Mouse (Mus musculus): ENCODE data around the gene Cps1. TPM values are rescaled to one million over a fixed set of nuclear protein-coding genes. Genes with fewer than 3 reads are reported as not detected.

Gene Cps1
- 0.04 and 0.82 TPM in 2 replicates for polyA plus RNA-seq (2012; rRNA removed)

GRCm38 (mm10) chr1:67122797-67123196, at the start of gene Cps1:
Gene Cps1, plus strand, starts transcription at chr1:67123026.
- no peak for DNase-seq (ENCODE audit: low read depth)

DNA sequence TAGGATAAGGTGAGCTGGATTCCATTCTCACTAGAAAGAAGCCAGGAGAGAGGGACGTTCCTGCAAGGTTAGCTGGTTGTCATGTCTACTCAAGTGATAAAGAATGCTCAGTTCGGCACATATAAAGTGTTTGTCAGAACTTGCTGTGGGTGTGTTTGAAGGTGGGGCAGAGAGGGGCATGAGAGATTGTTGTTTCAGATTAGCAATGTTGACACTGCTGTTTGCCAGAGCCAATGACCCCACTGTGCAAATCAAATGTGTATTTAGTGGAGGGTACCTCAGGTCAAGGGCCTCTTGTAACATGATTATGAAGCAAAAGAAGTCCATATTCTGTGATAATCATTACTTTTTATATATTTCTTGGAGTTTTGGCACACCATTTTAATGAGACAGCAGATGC, 45.1 kb upstream of the Cps1 start:
- DNase-seq (ENCODE audit: low read depth) = no peak

- no peak for DNase-seq (ENCODE audit: low read depth)
Measured at GRCm38 (mm10) chr1:67078666-67079065, 44.2 kb upstream of the Cps1 start.

DNA sequence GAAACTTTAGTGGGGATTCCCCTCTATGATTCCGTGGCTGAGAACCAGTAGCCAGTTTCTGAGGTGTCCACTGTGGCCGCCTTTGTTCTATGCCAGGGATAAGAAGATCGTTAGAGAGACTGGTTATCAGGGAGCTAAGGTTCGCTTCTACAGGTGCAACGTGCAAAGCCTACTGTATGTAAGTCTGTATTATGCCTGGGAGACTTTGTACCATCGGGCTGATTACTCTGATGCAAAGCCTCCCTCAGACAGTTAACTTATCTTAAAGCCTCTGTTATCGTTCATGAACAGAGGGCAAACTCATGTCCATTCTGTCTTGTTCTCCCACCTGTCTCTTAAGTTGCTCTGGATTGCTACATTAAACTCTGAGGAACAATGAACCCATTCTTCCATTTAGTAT, 43.7 kb upstream of the Cps1 start:
- DNase-seq (ENCODE audit: low read depth) = no peak

GRCm38 (mm10) chr1:67092473-67092872, 30.4 kb upstream of the Cps1 start:
- no peak for DNase-seq (ENCODE audit: low read depth)

DNA sequence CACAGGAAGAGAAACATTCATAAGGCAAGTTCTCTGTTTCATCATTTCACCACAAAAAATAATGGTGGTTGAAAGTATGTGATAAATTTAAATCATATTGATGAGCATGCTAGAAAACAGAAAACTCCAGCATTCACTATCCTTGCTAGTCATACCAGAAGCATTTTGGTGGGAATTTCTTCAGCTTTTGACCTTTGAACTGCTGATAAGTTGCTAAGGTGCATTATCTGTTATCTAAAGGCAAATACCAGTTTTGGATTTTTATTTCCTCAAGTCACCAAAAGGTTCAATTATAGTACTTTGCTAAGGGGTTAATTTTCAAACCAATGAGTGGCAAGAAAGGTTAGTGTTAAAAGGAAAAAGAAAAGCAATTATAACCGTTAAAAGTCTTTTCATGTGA, 23.6 kb upstream of the Cps1 start:
- DNase-seq (ENCODE audit: low read depth) = no peak

GRCm38 (mm10) chr1:67103476-67104248, 19.2 kb upstream of the Cps1 start:
- no peak for DNase-seq (ENCODE audit: low read depth)

DNA sequence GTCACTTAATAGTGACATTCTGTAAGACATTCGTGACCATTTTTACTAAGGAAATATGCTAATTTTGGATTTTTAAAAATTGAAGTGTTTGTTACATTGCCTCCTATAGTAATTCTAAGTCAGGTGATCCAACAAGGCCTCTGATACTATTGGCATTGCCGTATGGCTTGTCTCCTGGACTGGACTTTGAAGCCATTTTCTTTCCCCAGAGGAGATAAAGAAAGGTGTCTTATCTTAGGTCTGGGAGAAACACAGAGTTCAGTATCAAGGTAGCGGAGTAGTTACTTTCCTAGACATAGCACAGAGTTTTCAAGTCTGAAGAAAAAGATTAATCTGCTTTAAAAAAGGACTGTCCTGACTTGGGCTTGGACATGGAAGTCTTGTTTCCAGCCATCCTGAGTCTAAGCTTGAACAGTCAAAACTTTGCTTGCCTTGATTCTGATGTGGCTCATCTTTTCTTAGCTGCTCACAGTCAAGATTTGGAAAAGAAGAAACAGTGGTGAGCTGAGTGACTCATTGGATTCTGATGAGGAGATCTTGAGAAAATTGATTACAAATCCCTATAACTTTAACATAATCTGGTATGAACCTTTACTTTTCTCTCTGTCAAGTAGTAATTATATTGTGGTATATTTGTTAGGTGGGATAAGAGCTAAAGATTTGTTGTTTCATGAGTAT, 11.1 kb upstream of the Cps1 start:
- DNase-seq (ENCODE audit: low read depth) = no peak

DNA sequence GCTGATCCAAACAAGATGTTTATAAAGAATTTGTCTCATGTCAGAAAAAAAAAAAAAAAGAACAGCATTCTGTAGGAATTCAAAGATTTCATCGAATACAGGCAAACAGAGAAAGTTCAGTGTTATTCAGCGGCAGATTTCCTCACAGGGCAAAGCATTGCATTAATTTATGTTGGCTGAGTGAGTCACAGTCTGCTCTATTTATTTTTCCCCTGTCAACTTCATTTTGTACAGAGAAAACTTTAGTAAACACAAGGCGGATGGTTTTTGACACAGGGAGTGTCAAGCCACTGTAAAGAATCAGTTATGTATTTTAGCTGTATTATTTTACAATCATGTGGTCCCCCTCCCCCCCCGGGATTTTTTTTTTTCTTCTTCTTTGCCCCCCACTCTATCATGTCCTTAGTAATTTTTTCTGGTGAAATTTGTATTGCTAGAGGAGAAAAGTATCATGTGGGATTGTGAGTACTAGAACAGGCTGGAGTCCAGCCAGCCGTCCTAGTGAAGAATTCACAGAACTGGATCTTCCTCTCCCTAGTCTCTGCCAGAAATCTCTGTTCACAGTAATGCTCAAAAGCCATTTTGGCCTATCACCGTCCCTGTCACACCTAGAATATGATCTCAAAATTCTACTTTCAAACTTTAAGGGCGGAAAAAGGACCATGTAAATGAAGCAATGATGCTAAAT, 9.3 kb upstream of the Cps1 start:
- DNase-seq (ENCODE audit: low read depth) = no peak

GRCm38 (mm10) chr1:67116571-67116970, 6.3 kb upstream of the Cps1 start:
- DNase-seq (ENCODE audit: low read depth) = no peak

DNA sequence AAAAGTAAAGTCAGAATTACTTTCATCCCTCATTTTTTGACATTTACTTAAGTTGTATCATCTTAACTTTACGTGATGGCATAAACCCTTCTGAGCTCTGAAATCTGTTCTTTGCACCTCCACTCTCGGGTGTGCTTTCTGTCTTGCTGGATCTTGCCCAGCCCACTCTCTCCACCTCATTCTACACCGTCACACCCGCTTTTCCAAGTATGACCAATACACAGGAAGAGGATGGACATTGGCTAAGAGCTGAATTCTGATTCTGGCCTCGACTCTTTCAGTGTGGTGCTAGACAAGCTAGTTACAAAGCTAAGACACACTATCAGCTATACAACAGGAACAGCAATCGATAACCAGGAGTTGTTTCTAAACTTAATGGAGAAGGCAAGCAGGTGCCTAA, 5.0 kb upstream of the Cps1 start:
- DNase-seq (ENCODE audit: low read depth) = no peak

DNA sequence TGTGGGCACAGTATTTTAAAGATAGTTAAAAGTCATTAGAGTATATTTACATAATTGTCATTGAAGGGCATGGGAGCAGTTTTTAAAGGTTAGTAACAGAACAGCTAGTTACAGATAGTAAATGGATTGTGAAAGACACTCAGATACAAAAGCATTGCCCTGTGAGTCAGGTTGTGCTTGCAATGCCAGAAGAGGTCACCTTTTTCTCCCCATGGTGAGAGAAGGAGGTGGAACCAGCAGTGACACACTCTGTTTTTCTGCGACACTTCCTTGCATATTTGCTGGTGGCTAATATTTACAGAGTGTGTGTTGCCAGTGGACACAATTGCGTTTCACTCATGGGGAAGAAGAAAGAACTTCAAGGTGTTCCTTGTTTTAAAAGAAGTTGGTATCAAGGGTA, 2.6 kb downstream of the Cps1 start:
- no peak for DNase-seq (ENCODE audit: low read depth)

DNA sequence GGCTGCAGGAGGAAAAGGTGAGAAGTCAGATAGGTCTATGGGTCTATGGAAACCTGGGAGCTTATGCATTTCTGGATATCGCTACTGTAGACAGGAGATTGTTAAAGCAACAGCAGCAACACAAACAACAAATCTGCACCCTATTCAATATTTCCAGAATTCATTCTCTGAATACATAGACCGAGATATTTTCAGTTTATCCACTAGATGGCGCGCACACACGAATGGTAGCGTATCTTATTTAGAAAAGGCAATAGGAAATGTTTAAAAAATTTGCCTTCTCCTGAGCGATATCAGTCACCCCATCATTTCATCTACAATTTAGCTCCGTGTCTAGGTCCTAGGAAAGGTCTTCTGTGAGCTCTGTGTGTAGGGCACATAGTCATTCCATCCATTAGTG, 21.1 kb downstream of the Cps1 start:
- no peak for DNase-seq (ENCODE audit: low read depth)

DNA sequence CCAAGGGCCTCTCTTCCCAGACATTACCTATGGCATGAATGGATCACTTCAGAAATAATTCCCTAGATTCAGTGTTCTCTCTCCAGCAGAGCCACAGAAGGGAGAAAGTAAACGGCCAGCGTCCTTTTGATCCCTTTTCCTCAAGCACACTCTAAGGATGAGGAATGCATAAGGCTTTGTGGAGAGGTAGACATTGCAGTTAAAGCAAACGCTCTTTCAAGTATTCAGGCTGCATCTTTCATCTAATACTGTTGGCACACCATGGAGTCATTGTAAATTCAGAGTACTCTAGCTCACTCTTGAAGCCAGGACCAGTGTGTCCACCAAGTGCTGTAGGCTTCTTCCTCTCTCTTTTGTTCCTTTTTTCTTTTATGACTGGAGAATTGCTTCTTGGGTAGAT, 28.4 kb downstream of the Cps1 start:
- DNase-seq (ENCODE audit: low read depth) = no peak

DNA sequence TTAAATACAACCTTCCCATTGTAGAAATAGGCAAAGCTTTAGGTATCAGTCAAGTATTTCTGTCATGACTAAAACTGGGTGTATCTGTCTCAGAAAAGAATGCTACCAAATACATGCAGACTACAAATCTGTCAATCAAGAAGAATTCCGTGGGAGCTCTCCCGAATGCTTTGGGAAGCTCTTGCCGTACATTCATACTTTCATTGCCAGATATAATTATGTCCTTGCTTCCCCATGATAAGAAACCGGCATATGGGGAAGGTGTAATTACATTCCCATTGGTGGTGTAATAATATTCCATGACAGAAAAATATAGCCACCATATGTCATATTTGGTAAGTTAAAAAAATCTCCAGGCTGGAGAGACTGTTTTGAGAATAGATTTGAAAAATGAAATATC, 44.5 kb downstream of the Cps1 start:
- no peak for DNase-seq (ENCODE audit: low read depth)

GRCm38 (mm10) chr1:67181165-67181564, 58.3 kb downstream of the Cps1 start:
- DNase-seq (ENCODE audit: low read depth) = no peak

DNA sequence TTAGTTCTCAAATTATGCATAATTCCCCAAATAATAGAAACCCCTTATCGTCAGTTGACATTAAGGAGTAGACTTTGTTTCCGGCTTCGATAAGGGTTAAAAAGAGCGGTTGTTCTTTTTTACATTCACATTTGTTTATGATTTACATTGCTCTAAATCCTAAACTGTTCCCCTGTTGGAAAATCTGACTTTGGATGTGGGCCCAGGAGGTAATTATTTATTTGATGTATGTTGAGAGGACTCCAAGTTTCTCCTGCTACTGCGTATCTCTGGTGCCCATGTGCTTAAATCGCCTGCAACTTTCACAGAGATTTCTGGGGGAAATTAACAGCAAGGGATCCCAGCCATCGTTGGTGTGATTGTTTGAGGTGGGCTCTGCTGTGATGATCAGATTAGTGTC, 59.4 kb downstream of the Cps1 start:
- DNase-seq (ENCODE audit: low read depth) = no peak

- no peak for DNase-seq (ENCODE audit: low read depth)
Measured at GRCm38 (mm10) chr1:67183532-67183931, 60.7 kb downstream of the Cps1 start.

DNA sequence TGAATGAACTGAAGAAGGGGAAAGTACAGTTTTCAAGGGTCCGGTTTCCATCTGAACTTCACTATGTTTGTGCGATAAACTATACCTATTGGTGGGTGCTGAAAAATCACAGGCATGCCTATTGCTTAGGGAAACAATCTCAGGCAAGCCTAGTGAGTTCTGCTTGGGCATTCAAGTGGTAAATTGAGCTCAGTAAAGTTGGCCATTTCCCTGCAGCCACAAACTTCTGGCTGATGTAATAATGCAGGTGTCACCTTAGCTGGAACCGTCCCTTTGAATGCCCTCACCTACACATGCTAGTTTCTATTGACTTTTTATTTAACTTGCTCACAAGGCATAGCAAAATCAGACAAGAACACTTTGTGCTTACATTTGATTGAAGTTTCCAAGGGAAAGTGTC, 61.3 kb downstream of the Cps1 start:
- no peak for DNase-seq (ENCODE audit: low read depth)

DNA sequence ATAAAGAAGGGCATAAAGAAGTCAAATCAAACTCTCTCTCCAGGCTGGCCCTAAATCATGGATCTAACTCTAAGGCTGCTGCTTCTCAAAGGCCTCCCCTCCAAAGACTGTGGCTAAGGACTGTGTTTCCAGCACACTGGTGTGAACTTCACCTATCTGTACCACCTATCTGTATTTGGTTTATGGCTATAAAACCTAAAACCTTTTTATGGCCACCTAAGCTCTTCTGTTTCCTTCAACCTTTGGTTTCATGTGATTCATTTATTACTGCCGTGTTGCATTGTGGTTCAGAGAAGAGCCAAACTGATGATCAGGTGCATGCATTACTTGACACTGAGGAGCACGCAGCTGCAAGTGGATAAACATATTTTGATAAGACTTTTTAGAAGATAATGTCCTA, 74.5 kb downstream of the Cps1 start:
- no peak for DNase-seq (ENCODE audit: low read depth)

DNA sequence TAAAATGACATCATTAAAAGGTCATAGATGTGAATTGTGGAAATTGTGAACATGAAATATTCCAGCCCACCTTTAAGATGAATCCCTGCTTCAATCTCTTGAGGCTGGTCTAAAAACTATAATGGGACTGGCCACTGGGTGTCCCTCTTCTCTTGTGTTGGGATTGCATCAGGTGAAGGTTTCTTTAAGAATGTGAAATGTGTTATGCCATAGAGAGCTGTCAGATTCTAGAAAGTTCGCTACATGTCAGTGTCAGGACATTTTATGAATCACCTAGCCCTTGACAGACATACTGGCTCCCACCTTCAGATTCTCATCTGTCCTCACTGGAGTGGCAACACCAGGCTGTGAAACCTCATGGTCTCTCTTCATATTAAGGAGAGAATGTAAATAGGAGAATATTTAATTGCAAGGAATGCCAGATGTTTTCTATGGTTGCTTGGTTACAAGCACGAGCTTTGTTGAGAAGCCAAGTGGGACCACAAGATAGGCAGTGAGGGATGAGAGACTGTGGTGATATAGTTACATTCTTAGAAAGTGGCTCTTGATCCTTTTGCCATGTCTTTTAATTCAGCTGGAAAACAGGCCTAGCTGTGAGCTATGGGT, 95.6 kb downstream of the Cps1 start:
- DNase-seq (ENCODE audit: low read depth) = no peak

GRCm38 (mm10) chr1:67223666-67224065, 100.8 kb downstream of the Cps1 start:
- no peak for DNase-seq (ENCODE audit: low read depth)

- no peak for DNase-seq (ENCODE audit: low read depth)
Measured at GRCm38 (mm10) chr1:67234861-67235260, 112.0 kb downstream of the Cps1 start.

Data from gonadal fat pad, adult 2 months (tissue).